Mouse (Mus musculus): ENCODE data around the gene 2210011C24Rik.
"Not testable (repeated sequence)": the region's sequence is repeated elsewhere in the genome, so short reads cannot be mapped to it uniquely, and the experiment has no call there.

The 2210011C24Rik gene

GRCm38 (mm10) chr8:84019738-84020137, 7.8 kb upstream of the 2210011C24Rik start:
- DNase-seq (ENCODE audit: low spot score), result no peak

GRCm38 (mm10) chr8:84015833-84016232, 3.9 kb upstream of the 2210011C24Rik start:
- DNase-seq (ENCODE audit: low spot score), result no peak

DNA sequence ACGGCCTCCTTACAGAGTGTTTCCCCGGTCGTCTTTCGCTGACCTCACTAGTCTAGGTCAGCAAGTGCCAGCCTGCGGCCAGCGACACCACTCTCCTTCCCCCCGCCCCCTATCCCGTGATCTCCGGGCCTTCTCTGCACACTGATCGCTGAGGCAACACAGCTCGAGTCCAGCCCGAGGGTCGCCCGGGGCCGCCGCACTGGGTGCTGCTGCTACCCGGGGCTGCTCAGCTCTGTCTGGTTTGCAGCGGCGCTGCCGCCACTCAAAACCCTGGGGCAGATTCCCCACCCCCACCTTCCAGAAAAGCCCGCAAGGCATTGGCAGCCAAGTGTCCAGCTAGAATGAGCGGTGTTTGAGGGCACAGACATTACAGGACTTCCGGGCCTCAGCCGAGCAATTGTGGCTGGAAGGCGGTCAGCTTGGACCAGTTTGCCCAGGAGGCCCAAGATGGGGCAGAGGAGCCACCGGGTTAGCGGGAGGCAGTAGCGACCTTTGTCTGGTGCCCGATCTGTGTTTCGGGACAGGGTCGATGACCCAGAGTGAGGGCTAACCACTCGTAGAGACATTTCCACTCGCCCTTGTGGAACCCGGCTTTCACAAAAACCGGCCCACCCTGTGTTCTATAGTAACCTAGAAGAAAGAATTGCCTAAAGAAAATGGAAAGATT, 661 bp upstream of the 2210011C24Rik start:
- DNase-seq (ENCODE audit: low spot score), result peak; percentile 47

DNA sequence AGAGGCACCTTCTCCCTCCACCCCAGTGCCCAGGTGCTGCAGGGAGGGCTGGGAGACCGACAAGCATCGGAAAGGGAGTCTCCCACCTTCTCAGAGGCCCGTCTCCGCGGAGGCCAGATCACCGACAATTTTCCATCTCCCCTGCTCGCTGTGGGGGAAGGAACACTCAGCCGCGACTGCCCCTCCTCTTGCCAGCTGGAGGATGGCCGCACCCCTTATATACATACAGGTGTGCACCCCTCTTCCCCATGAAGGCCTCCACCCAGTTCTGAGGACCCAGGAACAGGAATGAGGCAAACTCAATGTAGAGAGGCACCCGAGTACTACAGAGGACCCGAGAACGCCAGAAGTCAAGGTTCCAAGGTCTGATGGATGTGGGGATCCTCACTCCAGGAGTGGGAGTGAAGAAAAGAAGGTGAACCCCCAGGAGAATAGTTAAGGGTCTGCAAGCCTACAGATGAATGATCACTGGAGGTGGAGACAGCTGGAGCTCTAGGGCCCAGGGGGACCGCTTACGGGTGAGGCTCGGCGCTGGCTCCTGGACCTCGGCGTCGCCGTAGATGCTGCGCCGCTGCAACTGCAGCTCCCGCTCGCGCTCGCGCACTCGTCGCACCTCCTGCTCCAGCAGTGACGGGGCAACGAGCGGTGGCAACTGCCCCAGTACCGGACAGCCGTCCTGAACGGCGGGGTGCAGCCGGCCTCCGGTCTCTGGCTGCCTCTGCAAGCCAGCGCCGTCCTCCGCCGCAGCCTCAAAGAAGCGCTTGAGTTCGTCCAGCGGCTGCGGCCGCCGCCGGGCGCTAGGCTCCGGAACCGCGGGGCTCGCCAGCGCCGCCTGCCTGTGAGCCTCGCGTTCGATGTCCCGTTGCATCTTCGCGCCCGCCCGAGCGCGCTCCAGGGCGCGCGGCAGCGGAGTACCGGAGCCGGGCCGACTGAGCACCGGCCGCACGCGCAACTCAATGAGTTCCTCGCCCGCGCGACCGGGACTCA, 1.1 kb downstream of the 2210011C24Rik start:
- peak; percentile 86 for DNase-seq (ENCODE audit: low spot score)

DNA sequence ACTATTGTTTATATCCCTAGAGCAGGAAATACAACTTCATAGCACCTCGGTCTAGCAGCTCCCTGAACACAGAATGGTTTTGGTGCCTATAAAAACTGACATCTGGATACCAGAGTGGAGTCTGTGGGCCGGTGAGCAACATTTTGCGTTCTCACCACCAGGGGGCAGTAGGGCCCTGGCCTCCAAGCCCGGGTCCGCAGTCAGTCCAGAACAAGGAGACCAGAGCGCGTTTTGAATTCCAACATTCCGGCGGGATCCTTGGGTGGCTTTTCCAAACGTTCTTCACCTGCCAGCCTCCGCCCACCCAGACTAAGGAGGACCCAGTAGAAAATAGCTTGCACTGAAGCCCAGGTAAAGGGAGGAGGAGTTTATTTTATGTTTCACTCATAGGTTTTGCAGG, 2.1 kb downstream of the 2210011C24Rik start:
- peak; percentile 91 for DNase-seq (ENCODE audit: low spot score)

DNA sequence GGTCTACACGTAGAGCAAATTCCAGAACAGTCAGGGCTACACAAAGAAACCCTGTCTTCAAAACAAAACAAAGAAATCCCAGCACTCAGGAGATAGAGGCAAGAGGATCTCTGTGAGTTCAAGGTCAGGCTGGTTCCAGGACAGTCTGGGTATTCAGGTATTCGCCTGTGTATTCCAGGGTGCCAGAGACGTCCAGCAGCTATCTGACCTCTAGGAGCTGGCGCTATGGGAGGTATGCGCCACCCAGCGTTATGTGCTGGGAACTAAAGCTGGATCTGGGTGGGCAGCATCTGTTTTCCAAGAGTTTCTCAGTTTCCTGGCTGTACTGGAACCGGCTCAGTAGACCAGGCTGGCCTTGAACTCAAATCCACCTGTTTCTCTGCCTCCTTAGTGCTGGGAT, 3.6 kb downstream of the 2210011C24Rik start:
- no peak for DNase-seq (ENCODE audit: low spot score)

- not testable (repeated sequence) for DNase-seq (ENCODE audit: low spot score)
These were observed 6.5 kb downstream of the 2210011C24Rik start for GRCm38 (mm10) chr8:84005502-84005901.

DNA sequence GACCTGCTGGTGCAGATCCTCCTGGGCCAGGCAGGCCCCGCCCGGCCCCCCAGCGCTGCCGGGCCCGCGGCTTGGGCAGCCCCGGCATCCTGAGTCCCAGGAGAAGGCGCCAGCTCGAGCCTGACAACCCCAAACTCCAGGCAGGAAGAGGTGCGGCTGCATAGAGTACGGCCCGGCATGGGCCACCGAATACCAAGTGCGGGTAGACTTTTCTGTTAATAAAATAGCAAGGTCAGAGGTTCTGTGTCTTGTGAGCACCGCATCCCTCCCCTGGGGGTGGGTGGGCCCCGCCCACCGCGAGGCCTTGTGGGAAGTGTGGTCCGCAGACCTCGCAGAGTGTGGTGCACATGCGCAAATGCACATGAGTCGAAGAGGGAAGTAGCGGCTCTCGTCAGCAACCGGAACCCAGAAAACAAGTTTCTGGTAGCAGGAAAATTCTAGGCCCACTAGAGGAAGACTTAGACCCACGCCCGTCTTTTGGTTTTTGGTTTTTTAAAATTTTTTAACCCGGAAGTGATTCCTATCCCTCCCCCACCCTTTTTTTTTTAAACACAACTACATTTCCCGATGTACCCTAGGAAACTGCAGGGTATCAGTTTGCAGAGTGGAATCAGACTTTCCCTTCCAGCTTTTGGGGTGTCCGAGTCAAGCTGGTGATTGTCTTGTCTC, 7.3 kb downstream of the 2210011C24Rik start:
- peak; percentile 95 for DNase-seq (ENCODE audit: low spot score)

- no peak for DNase-seq (ENCODE audit: low spot score)
These were observed 8.2 kb downstream of the 2210011C24Rik start for GRCm38 (mm10) chr8:84003612-84004246.

GRCm38 (mm10) chr8:84002957-84003611, 8.9 kb downstream of the 2210011C24Rik start:
- peak; percentile 72 for DNase-seq (ENCODE audit: low spot score)

DNA sequence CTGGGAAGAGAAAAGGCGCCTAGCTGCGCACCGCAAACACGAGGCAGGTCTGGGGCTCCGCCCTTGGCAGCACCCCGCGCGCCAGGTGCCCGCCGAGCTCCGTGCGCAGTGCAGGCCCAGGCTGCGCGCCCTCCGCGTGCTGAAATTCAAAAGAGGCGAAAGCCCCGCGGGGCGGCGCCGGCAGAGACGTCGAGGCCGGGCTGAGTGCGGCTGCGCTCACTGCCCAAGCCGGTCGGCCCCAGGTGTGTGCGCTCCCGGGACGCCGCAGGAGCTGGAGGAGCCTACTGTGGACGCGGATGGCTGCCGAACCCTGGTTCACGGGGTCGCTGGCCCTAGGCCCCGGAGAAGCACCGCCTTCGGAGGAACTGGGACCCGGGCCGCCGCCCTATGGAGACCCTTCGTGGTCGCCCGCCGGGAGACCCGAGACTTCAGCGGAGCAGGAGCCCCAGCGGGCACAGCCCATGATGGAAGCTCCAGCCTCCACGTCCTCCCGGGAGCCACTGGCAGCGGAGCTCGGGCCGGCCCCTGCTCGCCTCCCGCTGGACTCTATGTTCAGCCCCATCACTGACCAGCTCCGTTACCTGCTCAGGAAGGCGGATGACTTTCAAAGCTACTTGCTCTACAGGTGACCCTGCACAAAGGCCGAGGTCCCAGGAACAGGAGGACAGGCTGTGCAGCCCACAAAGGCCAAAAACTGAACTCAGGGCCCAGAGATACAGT, 10.5 kb downstream of the 2210011C24Rik start, which contains the start of gene 1700067K01Rik:
TSS of gene 1700067K01Rik (plus strand) at position 222 of the 720 bp plus-strand sequence.
- DNase-seq (ENCODE audit: low spot score), result no peak

GRCm38 (mm10) chr8:83999825-84000224, 12.1 kb downstream of the 2210011C24Rik start:
- no peak for DNase-seq (ENCODE audit: low spot score)

- DNase-seq (ENCODE audit: low spot score), result no peak
These were observed 12.8 kb downstream of the 2210011C24Rik start for GRCm38 (mm10) chr8:83999057-83999705.

DNA sequence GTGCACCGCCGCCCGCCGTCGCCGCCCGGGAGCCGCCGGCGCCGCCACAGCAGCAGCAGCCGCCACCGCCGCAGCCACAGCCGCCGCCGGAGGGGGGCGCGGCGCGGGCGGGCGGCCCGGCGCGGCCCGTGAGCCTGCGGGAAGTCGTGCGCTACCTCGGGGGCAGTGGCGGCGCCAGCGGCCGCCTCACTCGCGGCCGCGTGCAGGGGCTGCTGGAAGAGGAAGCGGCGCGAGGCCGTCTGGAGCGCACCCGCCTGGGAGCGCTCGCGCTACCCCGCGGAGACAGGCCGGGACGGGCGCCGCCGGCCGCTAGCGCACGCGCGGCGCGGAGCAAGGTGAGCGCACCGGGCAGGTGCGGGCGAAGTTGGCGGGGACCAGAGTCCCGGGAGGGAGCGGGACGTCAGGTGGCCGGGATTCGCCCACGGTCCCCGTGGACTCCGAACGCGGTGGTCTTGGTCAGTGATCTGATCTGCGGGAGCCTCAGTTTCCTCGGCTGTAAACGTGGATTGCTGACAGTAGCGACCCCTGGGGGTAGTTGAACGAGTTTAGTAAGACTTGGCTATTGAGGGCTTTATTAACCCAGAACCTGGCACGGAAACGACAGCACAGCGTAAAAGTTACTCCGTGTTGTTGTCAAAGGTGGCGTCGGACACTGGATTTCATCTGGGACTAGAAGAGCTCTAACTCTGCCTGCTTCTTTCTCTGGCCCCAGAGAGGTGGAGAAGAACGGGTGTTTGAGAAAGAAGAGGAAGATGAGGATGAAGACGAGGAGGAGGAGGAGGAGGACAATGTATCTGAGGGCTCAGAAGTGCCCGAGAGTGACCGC, 13.5 kb downstream of the 2210011C24Rik start:
- DNase-seq (ENCODE audit: low spot score), result peak; percentile 81

DNA sequence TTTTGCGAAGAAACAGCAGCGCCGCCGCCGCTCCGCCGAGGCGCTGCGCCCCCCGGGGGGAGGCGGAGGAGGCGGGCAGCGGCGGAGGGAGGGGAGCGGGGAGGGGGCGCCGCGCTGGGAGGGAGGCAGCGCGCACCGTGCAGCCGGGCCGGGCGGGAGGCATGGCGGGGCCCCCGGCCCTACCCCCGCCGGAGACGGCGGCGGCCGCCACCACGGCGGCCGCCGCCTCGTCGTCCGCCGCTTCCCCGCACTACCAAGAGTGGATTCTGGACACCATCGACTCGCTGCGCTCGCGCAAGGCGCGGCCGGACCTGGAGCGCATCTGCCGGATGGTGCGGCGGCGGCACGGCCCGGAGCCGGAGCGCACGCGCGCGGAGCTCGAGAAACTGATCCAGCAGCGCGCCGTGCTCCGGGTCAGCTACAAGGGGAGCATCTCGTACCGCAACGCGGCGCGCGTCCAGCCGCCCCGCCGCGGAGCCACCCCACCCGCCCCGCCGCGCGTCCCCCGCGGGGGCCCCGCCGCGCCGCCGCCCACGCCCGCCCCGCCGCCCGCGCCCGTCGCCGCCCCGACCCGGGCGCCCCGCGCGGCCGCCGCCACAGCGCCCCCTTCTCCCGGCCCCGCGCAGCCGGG, 14.3 kb downstream of the 2210011C24Rik start, which contains the start of gene Samd1:
TSS of gene Samd1 (plus strand) at position 162 of the 631 bp plus-strand sequence.
- peak; percentile 81 for DNase-seq (ENCODE audit: low spot score)

GRCm38 (mm10) chr8:83996567-83997505, 15.1 kb downstream of the 2210011C24Rik start:
- peak; percentile 90 for DNase-seq (ENCODE audit: low spot score)

- no peak for DNase-seq (ENCODE audit: low spot score)
These were observed 16.0 kb downstream of the 2210011C24Rik start for GRCm38 (mm10) chr8:83995973-83996372.

Data from MN1 (cell line).